Mouse (Mus musculus) gastrocnemius, postnatal 36 days (tissue): ENCODE results near the gene Irf2bp2. TPM values are rescaled to one million over a fixed set of nuclear protein-coding genes. Genes with fewer than 3 reads are reported as not detected.
A peak's percentile ranks its signal among the peaks of the same experiment; 100 is the strongest.

ENCODE experiments used
- DNase-seq, 2 experiments: peaks; one replicate each; pipeline ENCODE4 v3.0.0; 2022
- intact Hi-C: fragments of 180-260 bp; cut with DNase I; formaldehyde crosslinking; loops from one replicate; pipeline ENCODE4 v1.15.1; 2025
- long read RNA-seq, 2 experiments: library from polyadenylated mRNA; stranded (forward); transcript quantifications; one replicate each; pipeline ENCODE4 v2.0.0; 2021
- total RNA-seq, 2 experiments: library from RNA; stranded (reverse); gene quantifications; 2 replicates each; pipeline ENCODE4 v1.2.3; 2021

The Irf2bp2 gene
- total RNA-seq: 10 to 100 TPM; 26.5 to 30.1 TPM
- long read RNA-seq, experiment 1, full-length matches to known transcripts: 4 of 19 reads
- long read RNA-seq, experiment 1, partial matches to known transcripts: 0 of 19 reads
- long read RNA-seq, experiment 1, other reads (novel, unspliced or antisense): 15 of 19 reads
- long read RNA-seq, experiment 2, full-length matches to known transcripts: 15 of 24 reads
- long read RNA-seq, experiment 2, partial matches to known transcripts: 0 of 24 reads
- long read RNA-seq, experiment 2, other reads (novel, unspliced or antisense): 9 of 24 reads

- DNase-seq: peak; percentile 82 to 86
- intact Hi-C loops: loop anchor here (2.0 to 5.0 kb wide), 4 partner anchors 73 to 323 kb away; no protein-coding TSS in a partner anchor
Measured at GRCm38 (mm10) chr8:126593889-126594480, at the start of gene Irf2bp2. Irf2bp2 (minus strand) TSS chr8:126593986.

GRCm38 (mm10) chr8:126642665-126643064, 48.9 kb upstream of the Irf2bp2 start:
- intact Hi-C loops: no loop called here
- no peak for DNase-seq

- intact Hi-C loops: no loop called here
- DNase-seq: no peak
Measured at GRCm38 (mm10) chr8:126641568-126642295, 47.9 kb upstream of the Irf2bp2 start.

GRCm38 (mm10) chr8:126639161-126639560, 45.4 kb upstream of the Irf2bp2 start:
- DNase-seq: no peak
- intact Hi-C loops: no loop called here

GRCm38 (mm10) chr8:126638027-126638426, 44.2 kb upstream of the Irf2bp2 start:
- no peak for DNase-seq
- intact Hi-C loops: no loop called here

- intact Hi-C loops: no loop called here
- no peak for DNase-seq
Measured at GRCm38 (mm10) chr8:126634541-126635048, 40.8 kb upstream of the Irf2bp2 start.

GRCm38 (mm10) chr8:126628616-126629015, 34.8 kb upstream of the Irf2bp2 start:
- intact Hi-C loops: no loop called here
- DNase-seq: no peak

- DNase-seq: no peak
- intact Hi-C loops: no loop called here
Measured at GRCm38 (mm10) chr8:126626415-126626814, 32.6 kb upstream of the Irf2bp2 start.

- intact Hi-C loops: no loop called here
- no peak for DNase-seq
Measured at GRCm38 (mm10) chr8:126622111-126622795, 28.5 kb upstream of the Irf2bp2 start.

- intact Hi-C loops: no loop called here
Measured at GRCm38 (mm10) chr8:126620721-126621120, 26.9 kb upstream of the Irf2bp2 start.

GRCm38 (mm10) chr8:126619487-126619886, 25.7 kb upstream of the Irf2bp2 start:
- intact Hi-C loops: loop anchor here (5.0 kb wide), 2 partner anchors 43 to 118 kb away; no protein-coding TSS in a partner anchor
- no peak for DNase-seq

More at GRCm38 (mm10) chr8:126620721-126621120, 26.9 kb upstream of the Irf2bp2 start:
- DNase-seq: no peak

GRCm38 (mm10) chr8:126617665-126618064, 23.9 kb upstream of the Irf2bp2 start:
- DNase-seq: no peak
- intact Hi-C loops: loop anchor here (5.0 kb wide), 2 partner anchors 45 to 120 kb away; no protein-coding TSS in a partner anchor

- DNase-seq: no peak
- intact Hi-C loops: loop anchor here (5.0 kb wide), 2 partner anchors 46 to 121 kb away; no protein-coding TSS in a partner anchor
Measured at GRCm38 (mm10) chr8:126616736-126617135, 22.9 kb upstream of the Irf2bp2 start.

GRCm38 (mm10) chr8:126615765-126616164, 22.0 kb upstream of the Irf2bp2 start:
- peak; percentile 45 to 48 for DNase-seq
- intact Hi-C loops: loop anchor here (5.0 kb wide), 2 partner anchors 47 to 122 kb away; no protein-coding TSS in a partner anchor

- DNase-seq: no peak
- intact Hi-C loops: loop anchor here (5.0 kb wide), 2 partner anchors 48 to 123 kb away; no protein-coding TSS in a partner anchor
Measured at GRCm38 (mm10) chr8:126614740-126615132, 20.9 kb upstream of the Irf2bp2 start.

GRCm38 (mm10) chr8:126614062-126614739, 20.4 kb upstream of the Irf2bp2 start:
- intact Hi-C loops: no loop called here
- peak; percentile 63 to 68 for DNase-seq

- intact Hi-C loops: no loop called here
Measured at GRCm38 (mm10) chr8:126613143-126613542, 19.4 kb upstream of the Irf2bp2 start.

GRCm38 (mm10) chr8:126612739-126613138, 19.0 kb upstream of the Irf2bp2 start:
- DNase-seq: no peak
- intact Hi-C loops: no loop called here

More at GRCm38 (mm10) chr8:126613143-126613542, 19.4 kb upstream of the Irf2bp2 start:
- no peak for DNase-seq

GRCm38 (mm10) chr8:126610713-126611112, 16.9 kb upstream of the Irf2bp2 start:
- intact Hi-C loops: no loop called here
- DNase-seq: no peak
